In genomic region chr1:132506656-132507055, GRCm38 (mm10) we compare ENCODE assay signal across 21 mouse cellular contexts. TPM values are rescaled to one million over a fixed set of nuclear protein-coding genes. Genes with fewer than 3 reads are reported as not detected.
"Had no signal": no experiment of that assay in that cellular context is flagged by ENCODE, and none has a peak within 500 bp of the region (broad histone marks: within the 10 kb centered on the region; RNA-seq: fewer than 3 reads in every experiment).

No protein-coding gene starts in this region.

- H3K9ac ChIP-seq: limb, embryonic 13.5 days; liver, embryonic 12.5 days; liver, embryonic 15.5 days; lung, embryonic 15.5 days; midbrain, embryonic 15.5 days; neural tube, embryonic 13.5 days had no signal

- ATAC-seq: inflammation-experienced regulatory T-cells, adult 6 months; intestine, embryonic 16.5 days; liver, embryonic 12.5 days; midbrain, embryonic 15.5 days had no signal

- H3K27ac ChIP-seq: limb, embryonic 10.5 days; limb, embryonic 13.5 days; liver, embryonic 12.5 days; liver, embryonic 15.5 days; lung, embryonic 15.5 days; midbrain, embryonic 10.5 days; midbrain, embryonic 15.5 days; neural tube, embryonic 13.5 days had no signal

- H3K4me3 ChIP-seq: limb, embryonic 10.5 days; limb, embryonic 13.5 days; liver, embryonic 12.5 days; liver, embryonic 15.5 days; lung, embryonic 15.5 days; megakaryocyte, embryonic 14.5 days; midbrain, embryonic 10.5 days; midbrain, embryonic 15.5 days; neural tube, embryonic 13.5 days had no signal

- H3K27me3 ChIP-seq: limb, embryonic 13.5 days; liver, embryonic 12.5 days; liver, embryonic 15.5 days; lung, embryonic 15.5 days; midbrain, embryonic 15.5 days; neural tube, embryonic 13.5 days had no signal

- H3K9me3 ChIP-seq: limb, embryonic 10.5 days; limb, embryonic 13.5 days; liver, embryonic 12.5 days; liver, embryonic 15.5 days; lung, embryonic 15.5 days; megakaryocyte, embryonic 14.5 days; midbrain, embryonic 10.5 days; midbrain, embryonic 15.5 days; neural tube, embryonic 13.5 days had no signal

- H3K4me1 ChIP-seq: liver, embryonic 12.5 days; liver, embryonic 15.5 days; megakaryocyte, embryonic 14.5 days had no signal

- DNase-seq: kidney, adult 18-20 months; kidney, adult 9 months; kidney, postnatal 14 days; kidney, postnatal 4 days; liver; lung, adult 18-20 months; lung, postnatal 10 days; lung, postnatal 36 days; thymus, postnatal 25 days had no signal

- H3K4me2 ChIP-seq: limb, embryonic 13.5 days; liver, embryonic 12.5 days; liver, embryonic 15.5 days; lung, embryonic 15.5 days; midbrain, embryonic 15.5 days; neural tube, embryonic 13.5 days had no signal

RNA-seq across cellular contexts. Expression of gene Cntn2, which starts 36.4 kb away (rescaled TPM):
- polyA plus RNA-seq: inflammation-experienced regulatory T-cells, adult 6 months; spleen, adult 2 months had no signal
